In genomic region chr9:37614316-37614715, GRCm38 (mm10) we compare ENCODE assay signal across 8 mouse cellular contexts. TPM values are rescaled to one million over a fixed set of nuclear protein-coding genes. Genes with fewer than 3 reads are reported as not detected.
A peak's percentile ranks its signal among the peaks of the same experiment; 100 is the strongest.
DNase-seq lines count a peak whose midpoint lies in the region; ATAC-seq and TF ChIP-seq lines count a peak whose summit lies in the region.

No protein-coding gene starts in this region.

- H3K36me3 ChIP-seq in heart, postnatal 0 days (replicated peaks; ENCODE audit: control insufficient read depth, insufficient read depth, low read length), result no peaks in the 10 kb centered on the region
- H3K36me3 ChIP-seq in liver, embryonic 16.5 days (ENCODE audit: control insufficient read depth, insufficient read depth), result no peaks in the 10 kb centered on the region

- H3K9me3 ChIP-seq in heart, postnatal 0 days (replicated peaks; ENCODE audit: control insufficient read depth, low read length), result no peaks in the 10 kb centered on the region
- no peaks in the 10 kb centered on the region for H3K9me3 ChIP-seq in liver, embryonic 16.5 days (replicated peaks; ENCODE audit: control insufficient read depth, low read length)

- H3K27me3 ChIP-seq in heart, postnatal 0 days (ENCODE audit: control insufficient read depth, insufficient read depth, low read length), result no peaks in the 10 kb centered on the region
- H3K27me3 ChIP-seq in liver, embryonic 16.5 days (ENCODE audit: control insufficient read depth, insufficient read depth, low read depth, low read length), result no peaks in the 10 kb centered on the region

- H3K4me3 ChIP-seq in gastrocnemius, adult 2 months, result peak overlapping the region; percentile 82
- no peak overlapping the region for H3K4me3 ChIP-seq in heart, postnatal 0 days (ENCODE audit: low read depth, low read length)
- H3K4me3 ChIP-seq in liver, embryonic 16.5 days (ENCODE audit: low read depth, low read length), result no peak overlapping the region; the same call in 1 of the 2 replicates

- intact Hi-C loops in gastrocnemius, adult 2 months (cut with DNase I), result loop anchor here (5.0 kb wide), 1 partner anchor 62 kb away; the partner anchor contains the start of gene Nrgn

- 0 out of 2 replicates have a peak, but pooled peaks cover 7% of the 10 kb centered on the region for H3K4me1 ChIP-seq in heart, postnatal 0 days (ENCODE audit: control insufficient read depth, insufficient read depth)
- peaks cover 12% of the 10 kb centered on the region for H3K4me1 ChIP-seq in liver, embryonic 16.5 days (ENCODE audit: control insufficient read depth, low read depth, low read length)

- no peak for TF ChIP-seq CTCF in gastrocnemius, adult 2 months (IDR thresholded peaks at IDR 0.05)
- no peak for TF ChIP-seq CTCF in heart, postnatal 0 days (IDR thresholded peaks at IDR 0.05; ENCODE audit: low read depth)

- TF ChIP-seq EP300 in heart, postnatal 0 days (IDR thresholded peaks at IDR 0.05; ENCODE audit: low read depth), result no peak

- H3K27ac ChIP-seq in gastrocnemius, adult 2 months, result peak overlapping the region; percentile 88
- no peak overlapping the region for H3K27ac ChIP-seq in heart, postnatal 0 days (ENCODE audit: low read depth)
- H3K27ac ChIP-seq in liver, embryonic 16.5 days (ENCODE audit: low read length), result no peak overlapping the region

- H3K4me2 ChIP-seq in heart, postnatal 0 days (ENCODE audit: low read depth, low read length), result peak overlapping the region; percentile 79; the same call in 1 of the 2 replicates
- peak overlapping the region; percentile 75 for H3K4me2 ChIP-seq in liver, embryonic 16.5 days (ENCODE audit: low read depth, low read length)

- no peak for DNase-seq in gastrocnemius, adult 2 months
- DNase-seq in gastrocnemius, postnatal 25 days, result no peak
- DNase-seq in CD4-positive, CD25-positive, alpha-beta regulatory T cell, adult 2 months (ENCODE audit: low read depth, low spot score), result peak; percentile 8
- no peak for DNase-seq in heart, postnatal 0 days (ENCODE audit: low spot score)
- no peak for DNase-seq in spleen, postnatal 10 days (ENCODE audit: low spot score in 2 of 2)
- no peak for DNase-seq in ovary, adult 18-20 months (ENCODE audit: low spot score)
- DNase-seq in urinary bladder, adult 18-20 months (ENCODE audit: low spot score in 2 of 2), result no peak

- no peak overlapping the region for H3K9ac ChIP-seq in heart, postnatal 0 days (replicated peaks; ENCODE audit: low read depth, low read length)
- H3K9ac ChIP-seq in liver, embryonic 16.5 days (ENCODE audit: low read depth, low read length), result no peak overlapping the region

- ATAC-seq in heart, postnatal 0 days (ENCODE audit: insufficient read depth, low read depth), result no peak
- ATAC-seq in liver, embryonic 16.5 days (ENCODE audit: low read depth), result no peak

RNA-seq across cellular contexts. Expression of gene Spa17, which starts 0.8 kb away (rescaled TPM):
- total RNA-seq in gastrocnemius, adult 2 months (2021), result 1 to 10 TPM; 3.1 to 4.1 TPM
- total RNA-seq in gastrocnemius, postnatal 25 days (2021), result 1 to 10 TPM; 2.0 to 3.4 TPM
- 13.8 TPM in 1 of 2 replicates, not detected in the other for total RNA-seq in heart, postnatal 0 days (2014; rRNA removed; ENCODE audit: low replicate concordance)
- 14.0 and 15.7 TPM in 2 replicates for polyA plus RNA-seq in heart, postnatal 0 days (2015; fragmentation: Nextera tagmentation; extraction: Ambion mirVana)
- polyA plus RNA-seq in liver, embryonic 16.5 days (2015; fragmentation: Nextera tagmentation; extraction: Ambion mirVana), result 1.9 and 2.1 TPM in 2 replicates

RNA-seq across cellular contexts. Expression of gene Tbrg1, which starts 42.8 kb away (rescaled TPM):
- total RNA-seq in gastrocnemius, adult 2 months (2021), result 10 to 100 TPM; 29.3 to 31.7 TPM
- total RNA-seq in gastrocnemius, postnatal 25 days (2021), result 10 to 100 TPM; 28.7 to 32.5 TPM
- total RNA-seq in heart, postnatal 0 days (2014; rRNA removed; ENCODE audit: low replicate concordance), result 73.3 and 86.2 TPM in 2 replicates
- 78.3 and 80.5 TPM in 2 replicates for polyA plus RNA-seq in heart, postnatal 0 days (2015; fragmentation: Nextera tagmentation; extraction: Ambion mirVana)
- polyA plus RNA-seq in liver, embryonic 16.5 days (2015; fragmentation: Nextera tagmentation; extraction: Ambion mirVana), result 45.6 and 46.7 TPM in 2 replicates

RNA-seq across cellular contexts. Expression of gene Panx3, which starts 54.7 kb away (rescaled TPM):
- not detected for total RNA-seq in gastrocnemius, adult 2 months (2021)
- total RNA-seq in gastrocnemius, postnatal 25 days (2021), result not detected
- not detected in 2 replicates for total RNA-seq in heart, postnatal 0 days (2014; rRNA removed; ENCODE audit: low replicate concordance)
- polyA plus RNA-seq in heart, postnatal 0 days (2015; fragmentation: Nextera tagmentation; extraction: Ambion mirVana), result not detected in 2 replicates
- not detected in 2 replicates for polyA plus RNA-seq in liver, embryonic 16.5 days (2015; fragmentation: Nextera tagmentation; extraction: Ambion mirVana)

RNA-seq across cellular contexts. Expression of gene Siae, which starts 58.8 kb away (rescaled TPM):
- total RNA-seq in gastrocnemius, adult 2 months (2021), result 1 to 10 TPM; 4.1 to 4.6 TPM
- total RNA-seq in gastrocnemius, postnatal 25 days (2021), result 1 to 10 TPM; 3.0 to 4.0 TPM
- 5.4 and 5.8 TPM in 2 replicates for total RNA-seq in heart, postnatal 0 days (2014; rRNA removed; ENCODE audit: low replicate concordance)
- 6.4 and 9.3 TPM in 2 replicates for polyA plus RNA-seq in heart, postnatal 0 days (2015; fragmentation: Nextera tagmentation; extraction: Ambion mirVana)
- 5.4 and 5.5 TPM in 2 replicates for polyA plus RNA-seq in liver, embryonic 16.5 days (2015; fragmentation: Nextera tagmentation; extraction: Ambion mirVana)
